Mouse (Mus musculus): Measurements from ENCODE around the gene D430042O09Rik.

GRCm38 (mm10) chr7:125808210-125808609, 100.5 kb downstream of the D430042O09Rik start:
- TF ChIP-seq FLI1 (IDR thresholded peaks at IDR 0.05; ENCODE audit: low read length) (no peak), GATA1 (IDR thresholded peaks at IDR 0.05; ENCODE audit: borderline replicate concordance, low read length) (no peak)
